Mouse (Mus musculus) mouse trophoblast stem cell (cell line): Measurements from ENCODE around the gene 4932414N04Rik.
"Not testable (repeated sequence)": the region's sequence is repeated elsewhere in the genome, so short reads cannot be mapped to it uniquely, and the experiment has no call there.

Experiments used
- in situ Hi-C, 2 experiments: fragments of 300-500 bp; cut with MseI, MboI; formaldehyde crosslinking; loops; 2 replicates in 1 of 2; 3 replicates in 1 of 2; pipeline ENCODE4 v1.15.1; 2025

The 4932414N04Rik gene

DNA sequence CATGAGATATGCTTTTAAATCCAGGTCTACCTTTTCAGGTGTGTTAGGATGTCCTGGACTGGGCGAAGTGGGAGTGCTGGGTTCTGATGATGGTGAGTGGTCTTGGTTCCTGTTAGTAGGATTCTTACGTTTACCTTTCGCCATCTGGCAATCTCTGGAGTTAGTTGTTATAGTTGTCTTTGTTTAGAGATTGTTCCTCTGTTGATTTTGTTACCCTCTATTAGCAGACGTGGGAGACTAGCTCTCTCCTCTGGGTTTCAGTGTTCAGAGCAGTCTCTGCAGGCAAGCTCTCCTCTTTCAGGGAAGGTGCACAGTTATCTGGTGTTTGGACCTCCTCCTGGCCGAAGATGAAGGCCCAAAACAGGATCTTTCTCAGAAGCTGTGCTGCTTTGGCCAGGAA, at the start of gene 4932414N04Rik:
Gene 4932414N04Rik (plus strand): TSS at position 301 of the 400 bp plus-strand sequence.
- in situ Hi-C loops: not testable (repeated sequence)

DNA sequence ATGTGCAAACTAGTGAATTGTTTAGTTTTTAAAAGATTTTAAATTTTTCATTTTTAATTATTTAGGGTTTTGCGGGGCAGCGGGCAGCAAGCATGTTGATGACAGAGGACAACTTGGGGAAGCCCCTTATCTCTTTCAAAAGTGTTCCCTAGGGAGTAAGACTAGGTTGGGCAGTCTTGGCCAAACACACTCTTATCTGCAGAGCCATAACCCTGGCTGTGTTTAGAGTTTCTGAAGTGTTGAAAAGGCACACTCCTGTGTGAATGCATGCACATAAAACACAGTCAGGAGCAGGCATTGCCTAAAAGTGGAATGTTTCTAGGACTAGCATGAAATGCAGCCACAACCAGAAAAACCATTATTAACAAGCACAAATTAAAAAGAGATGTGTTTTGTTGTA, 75.9 kb downstream of the 4932414N04Rik start:
- in situ Hi-C loops: no loop called here

DNA sequence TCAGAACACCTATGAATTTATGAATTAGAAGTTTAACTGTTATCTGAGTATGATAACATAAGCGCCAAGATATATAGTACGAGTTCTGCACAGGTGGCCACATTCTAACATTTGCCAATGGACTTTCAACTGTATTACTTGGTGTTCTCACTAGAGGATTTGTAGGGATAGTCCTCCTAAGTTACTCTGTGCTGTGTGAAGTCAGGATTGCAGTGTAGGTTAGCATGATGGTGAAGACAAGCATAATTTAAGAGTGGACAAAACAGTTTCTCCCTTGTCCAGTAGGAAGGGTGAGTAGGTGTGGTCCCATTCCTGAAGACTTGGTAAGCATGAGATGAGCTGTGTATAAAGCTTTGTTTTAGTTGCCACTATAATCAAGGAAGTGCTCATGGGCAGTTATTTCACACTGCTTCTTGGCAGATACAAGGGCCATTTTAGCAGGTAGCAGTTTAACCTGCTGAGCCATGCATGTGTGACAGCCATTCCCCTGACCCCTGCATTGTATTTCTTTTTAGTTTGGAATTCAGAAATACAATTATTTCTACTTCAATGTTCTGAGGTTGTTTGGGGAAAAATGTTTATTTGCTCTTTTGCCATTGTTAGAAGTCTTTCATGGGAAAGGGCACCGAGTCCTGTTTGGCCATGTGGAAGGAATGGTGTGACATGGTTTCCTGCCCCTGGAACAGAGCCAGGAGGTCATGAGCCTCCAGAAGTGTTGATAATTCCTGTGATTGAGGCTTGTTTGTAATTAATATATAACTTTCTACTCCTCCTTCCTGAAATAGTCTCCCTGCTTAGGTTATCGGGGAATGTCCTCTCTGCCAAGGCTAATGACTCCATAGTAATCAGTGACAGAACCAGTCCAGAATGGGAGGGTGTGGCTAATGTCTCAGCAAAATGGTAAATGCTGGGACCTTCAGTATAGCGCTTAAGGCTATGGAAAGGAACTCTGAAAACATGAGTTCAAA, 83.8 kb downstream of the 4932414N04Rik start:
- in situ Hi-C loops: no loop called here

DNA sequence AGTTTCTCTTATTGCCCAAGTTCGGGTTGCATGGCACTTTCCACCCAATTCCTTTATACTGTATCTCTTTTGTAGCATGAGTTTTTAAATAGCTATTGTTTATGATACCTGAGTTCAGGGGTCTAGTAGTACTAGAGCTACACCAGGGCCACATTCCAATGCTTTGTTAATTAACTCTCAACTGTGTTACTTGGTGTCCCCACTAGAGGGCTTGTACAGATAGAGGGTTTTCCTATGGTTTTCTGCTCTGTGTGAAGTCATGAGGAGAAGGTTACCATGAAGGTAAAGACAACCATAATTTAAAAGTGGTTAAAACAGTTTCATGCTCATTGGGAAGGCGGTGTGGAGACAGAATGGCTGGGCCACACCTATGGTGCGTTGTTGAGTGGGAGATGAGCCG, 88.3 kb downstream of the 4932414N04Rik start:
- in situ Hi-C loops: no loop called here

DNA sequence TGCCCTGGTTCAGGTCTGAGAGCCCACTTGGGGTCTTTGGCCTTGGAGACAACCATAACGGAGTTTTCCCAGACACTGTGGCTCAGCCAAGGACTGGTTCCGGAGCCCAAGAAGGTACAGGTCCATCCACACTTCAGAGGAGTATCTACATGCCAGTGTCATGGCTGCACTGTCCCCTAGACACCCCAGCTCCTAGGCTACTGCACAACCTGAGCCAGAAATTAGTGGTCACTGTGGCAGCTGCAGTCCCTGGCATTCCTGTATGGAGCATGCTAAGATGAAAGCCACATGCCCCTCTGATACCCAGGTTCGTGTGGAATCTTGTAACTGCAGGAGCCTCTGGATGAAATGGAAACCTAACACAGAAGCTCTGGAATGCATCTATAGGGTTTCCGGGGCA, 99.9 kb downstream of the 4932414N04Rik start:
- in situ Hi-C loops: loop anchor here (5.0 to 25.0 kb wide), 3 partner anchors 184 to 394 kb away; no protein-coding TSS in a partner anchor

DNA sequence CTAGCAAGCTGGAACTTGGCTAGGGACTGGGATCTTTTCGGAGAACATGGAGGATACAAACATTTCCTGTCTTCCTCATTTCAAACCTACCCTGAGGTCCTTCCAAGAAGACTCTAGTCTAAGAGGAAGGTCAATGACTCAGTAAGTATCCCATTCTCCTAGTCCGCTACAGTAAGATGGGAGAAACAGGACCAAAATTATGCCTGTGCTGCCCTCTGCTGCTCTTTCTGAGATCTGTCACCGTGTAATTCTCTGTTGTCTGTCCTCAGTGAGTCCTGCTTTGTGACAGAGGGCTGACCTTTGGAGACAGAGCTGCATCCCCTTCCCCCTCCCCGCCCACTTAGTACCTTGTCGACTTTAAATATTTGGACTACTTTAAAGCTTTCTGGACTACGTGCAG, 100.5 kb downstream of the 4932414N04Rik start:
- in situ Hi-C loops: loop anchor here (5.0 to 25.0 kb wide), 3 partner anchors 184 to 394 kb away; no protein-coding TSS in a partner anchor

DNA sequence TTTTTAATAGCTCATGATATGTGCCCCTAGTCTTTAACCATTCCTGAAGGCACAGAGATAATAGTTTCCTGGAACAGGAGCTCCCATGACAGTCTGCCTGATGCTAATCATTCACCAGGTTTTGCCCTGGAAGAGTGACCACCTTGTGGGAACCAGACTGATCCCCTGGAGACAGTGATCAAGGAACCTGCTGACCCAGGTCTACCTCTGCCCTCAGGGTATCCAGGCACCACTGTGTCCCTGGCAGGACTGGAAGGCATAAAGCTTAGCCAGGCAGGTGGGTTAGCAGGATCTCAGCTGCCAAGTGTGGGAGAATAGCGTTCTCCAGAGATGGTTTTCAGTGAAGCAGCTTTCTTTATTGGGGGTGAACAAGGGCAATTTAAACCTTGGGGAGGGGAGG, 109.1 kb downstream of the 4932414N04Rik start:
- in situ Hi-C loops: loop anchor here in 1 of 2 experiments (25.0 kb wide), 1 partner anchor 403 kb away; no protein-coding TSS in a partner anchor

DNA sequence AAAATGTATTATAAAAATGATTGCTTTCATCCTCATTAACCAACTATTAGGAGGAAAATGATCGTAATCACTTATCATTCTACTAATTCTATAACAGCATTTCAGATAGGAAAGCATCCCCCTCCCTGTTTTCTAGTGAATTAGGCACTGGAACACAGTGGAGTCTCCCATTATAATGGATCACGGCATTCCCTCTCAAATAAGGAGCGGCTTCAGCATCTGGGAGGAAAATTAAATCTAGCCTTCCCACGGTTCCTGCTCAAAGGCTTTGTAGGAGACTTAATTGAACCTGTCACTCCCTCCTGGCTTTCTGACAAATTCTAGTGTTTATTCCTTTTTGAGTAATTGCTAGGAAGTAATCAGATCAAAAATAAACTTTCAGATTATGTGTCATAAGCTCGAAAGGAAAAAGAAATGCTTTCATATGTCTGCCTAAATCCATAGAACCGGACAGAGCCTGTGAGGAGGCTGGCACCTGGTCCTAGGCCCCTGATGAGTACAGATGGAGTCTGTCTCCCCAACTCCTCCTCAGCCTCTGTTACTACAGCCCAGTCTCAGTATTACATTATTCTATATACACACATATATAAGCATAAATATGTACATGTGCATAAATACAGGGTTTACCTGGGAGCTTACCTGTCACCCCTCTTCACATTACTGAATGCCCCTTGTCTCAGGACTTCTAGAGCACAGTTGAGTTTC, 111.1 kb downstream of the 4932414N04Rik start:
- in situ Hi-C loops: loop anchor here in 1 of 2 experiments (25.0 kb wide), 1 partner anchor 405 kb away; no protein-coding TSS in a partner anchor

DNA sequence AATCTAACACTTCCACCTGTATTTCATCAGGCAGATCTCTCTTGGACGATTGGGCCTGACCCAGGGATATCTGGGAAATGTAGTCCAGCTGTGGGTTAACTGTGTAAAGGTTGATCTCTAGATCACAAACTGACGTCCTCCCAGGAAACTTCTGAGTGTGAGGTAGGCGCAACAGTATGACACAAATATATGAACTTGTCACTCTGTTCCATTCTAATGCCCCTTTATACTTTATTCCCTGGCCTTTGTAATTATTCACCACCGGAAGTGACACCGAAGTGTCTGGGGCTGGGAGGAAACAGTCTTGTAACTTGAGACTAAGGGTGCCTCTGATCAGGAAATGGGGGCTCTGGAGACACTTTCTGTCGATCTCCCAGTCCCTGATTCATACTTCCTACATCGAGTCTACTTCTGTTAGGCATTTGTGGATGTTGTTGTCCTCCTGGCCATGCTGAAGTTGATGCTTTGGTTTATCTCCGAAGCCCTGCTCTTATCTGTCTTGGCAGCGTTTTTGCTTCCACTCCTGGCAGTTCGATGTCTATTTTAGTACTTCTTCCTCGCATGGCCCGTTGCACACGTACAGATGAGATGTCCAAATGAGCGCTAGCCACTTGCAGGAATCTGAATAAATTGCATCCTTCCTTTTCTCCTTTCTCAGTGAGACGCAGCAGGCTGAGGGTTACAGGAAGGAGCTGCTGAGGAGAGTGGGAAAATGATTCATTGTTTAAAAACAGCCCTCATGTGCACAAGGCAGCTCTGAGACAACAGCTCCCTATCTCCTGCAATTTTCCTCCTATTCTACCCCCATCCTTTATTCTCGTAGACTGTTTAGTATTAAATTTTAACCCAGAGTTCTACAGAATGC, 126.2 kb downstream of the 4932414N04Rik start:
- in situ Hi-C loops: loop anchor here (10.0 to 25.0 kb wide), 4 partner anchors 262 to 655 kb away; no protein-coding TSS in a partner anchor

DNA sequence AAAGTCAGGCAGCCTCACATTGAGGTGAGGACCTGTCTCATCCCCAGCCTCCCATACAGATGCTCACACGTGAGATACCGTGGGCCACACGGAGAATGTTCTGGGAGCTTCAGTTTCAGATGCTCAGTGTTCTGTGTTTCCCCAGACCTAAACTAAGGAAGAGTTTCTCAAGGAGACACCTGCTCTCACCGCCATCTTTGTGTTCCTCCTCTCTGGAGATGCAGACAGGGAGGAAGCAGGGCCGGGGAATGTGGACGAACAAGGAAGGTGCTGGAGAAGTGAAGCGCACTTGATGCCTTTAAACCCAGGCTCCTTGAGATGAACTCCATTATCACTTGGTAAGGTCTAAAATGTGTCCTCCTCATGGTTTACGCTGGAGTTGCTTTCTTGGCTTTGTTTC, 127.4 kb downstream of the 4932414N04Rik start:
- in situ Hi-C loops: loop anchor here (10.0 to 25.0 kb wide), 4 partner anchors 261 to 654 kb away; no protein-coding TSS in a partner anchor

DNA sequence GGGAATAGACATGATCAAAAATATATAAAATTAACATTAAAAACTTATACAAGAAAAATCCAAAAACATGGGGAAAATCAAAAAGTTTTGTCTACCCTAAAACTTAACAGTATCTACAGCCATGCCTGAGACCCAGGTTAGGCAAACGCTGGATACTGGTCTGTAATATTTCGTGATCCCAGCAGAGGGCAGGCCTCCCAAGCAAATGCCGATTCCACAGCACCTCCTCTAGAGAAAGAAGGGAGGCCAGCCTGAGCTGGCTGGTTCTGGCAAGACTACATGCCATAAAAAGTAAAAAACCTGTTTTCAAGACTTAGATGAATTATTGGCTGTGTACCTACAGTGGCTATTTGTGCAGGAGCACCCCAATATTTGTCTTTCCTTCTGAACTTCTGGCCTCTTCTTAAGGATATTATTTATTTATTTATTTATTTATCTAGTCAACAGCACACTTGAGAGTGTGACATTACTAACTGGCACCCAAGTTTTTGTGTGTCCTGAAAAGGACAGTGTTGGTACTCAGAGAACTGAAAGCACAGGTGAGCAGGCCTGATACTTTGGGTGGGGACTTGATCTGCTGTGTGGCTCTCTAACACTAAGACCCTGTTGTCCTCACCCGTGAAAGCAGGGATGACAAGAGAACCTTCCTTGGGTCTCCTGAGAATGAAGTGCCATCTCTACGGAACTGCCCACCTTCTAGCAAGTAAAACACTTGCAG, 128.6 kb downstream of the 4932414N04Rik start:
- in situ Hi-C loops: loop anchor here (10.0 to 25.0 kb wide), 4 partner anchors 260 to 652 kb away; no protein-coding TSS in a partner anchor

DNA sequence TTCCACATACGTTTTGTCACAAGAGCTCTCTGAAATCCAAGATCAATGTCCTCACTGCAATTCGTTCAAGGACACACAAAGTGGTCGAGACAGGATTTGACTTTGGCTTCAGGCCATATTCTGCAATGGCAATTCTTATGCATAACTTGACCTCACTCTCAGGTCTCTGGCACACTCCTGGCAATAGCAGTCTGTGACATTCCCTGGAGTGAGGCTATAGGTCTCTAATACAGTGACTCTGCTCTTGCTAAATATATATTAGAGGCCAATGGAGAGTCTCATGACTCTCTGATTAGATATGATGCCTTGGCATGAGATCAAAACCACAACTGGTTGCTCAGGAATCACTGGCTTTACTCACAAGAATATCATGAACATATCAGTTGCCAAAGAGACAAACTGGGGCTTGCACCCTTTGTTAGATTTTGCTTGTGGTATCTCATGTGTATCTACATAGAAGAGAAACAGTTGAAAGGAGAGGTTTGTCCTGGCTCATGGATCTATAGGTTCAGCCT, 130.9 kb downstream of the 4932414N04Rik start:
- in situ Hi-C loops: loop anchor here (10.0 to 25.0 kb wide), 4 partner anchors 258 to 650 kb away; no protein-coding TSS in a partner anchor

DNA sequence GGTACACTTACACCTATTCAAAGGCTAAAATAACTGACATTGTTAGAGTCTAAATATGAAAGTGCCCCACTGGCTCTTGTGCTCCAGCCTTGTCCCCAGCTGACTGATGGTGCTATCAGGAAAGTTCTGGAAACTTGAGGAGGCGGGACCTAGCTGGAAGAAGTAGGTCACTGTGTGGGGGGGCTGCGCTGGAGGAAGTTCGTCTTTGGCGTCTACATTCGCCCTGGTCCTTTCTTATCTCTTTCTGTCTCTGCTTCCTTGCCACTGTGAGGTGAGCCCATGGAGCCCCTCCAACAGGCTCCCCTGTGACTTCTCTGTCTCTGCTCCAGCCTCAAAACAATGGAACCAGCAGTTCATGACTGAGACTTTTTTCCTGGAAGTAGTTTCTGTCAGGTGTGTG, 136.0 kb downstream of the 4932414N04Rik start:
- in situ Hi-C loops: loop anchor here in 1 of 2 experiments (25.0 kb wide), 1 partner anchor 645 kb away; no protein-coding TSS in a partner anchor

DNA sequence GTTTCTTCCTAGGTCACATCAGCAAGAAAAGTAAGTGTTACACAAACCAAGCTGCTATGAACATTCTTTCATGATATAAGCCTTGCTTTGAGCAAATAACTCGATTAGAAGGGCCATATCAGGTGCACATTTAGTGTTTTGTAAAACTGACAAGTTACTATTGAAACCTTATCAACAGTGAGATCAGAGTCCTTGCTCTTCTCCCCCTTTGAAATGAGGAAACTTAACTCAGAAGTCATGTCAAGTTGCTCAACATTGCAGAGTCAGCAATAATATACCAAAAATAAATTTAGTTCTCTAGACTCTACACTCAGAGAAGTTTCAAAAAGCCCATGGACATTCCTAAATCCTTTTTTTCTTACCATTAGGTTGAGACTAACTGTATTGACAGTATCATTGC, 137.2 kb downstream of the 4932414N04Rik start:
- in situ Hi-C loops: loop anchor here in 1 of 2 experiments (25.0 kb wide), 1 partner anchor 644 kb away; no protein-coding TSS in a partner anchor

DNA sequence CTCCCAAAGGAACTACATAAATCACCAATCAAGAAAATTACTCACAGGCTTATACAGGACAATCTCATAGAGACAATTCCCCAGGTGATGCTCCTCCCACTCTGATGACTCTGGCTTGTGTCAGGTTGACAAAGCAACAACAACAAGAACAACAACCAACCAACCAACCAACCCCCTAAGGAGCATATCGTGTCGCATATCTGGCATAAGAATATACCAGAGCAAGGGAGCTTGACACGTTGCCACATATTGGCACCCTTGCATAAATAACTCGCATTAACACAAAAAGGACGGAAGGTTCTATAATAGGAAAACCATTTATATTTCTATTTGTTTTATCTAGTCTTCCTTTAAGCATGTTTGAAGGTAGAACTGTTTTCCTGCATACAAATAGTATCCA, 137.9 kb downstream of the 4932414N04Rik start:
- in situ Hi-C loops: loop anchor here in 1 of 2 experiments (25.0 kb wide), 1 partner anchor 643 kb away; no protein-coding TSS in a partner anchor

DNA sequence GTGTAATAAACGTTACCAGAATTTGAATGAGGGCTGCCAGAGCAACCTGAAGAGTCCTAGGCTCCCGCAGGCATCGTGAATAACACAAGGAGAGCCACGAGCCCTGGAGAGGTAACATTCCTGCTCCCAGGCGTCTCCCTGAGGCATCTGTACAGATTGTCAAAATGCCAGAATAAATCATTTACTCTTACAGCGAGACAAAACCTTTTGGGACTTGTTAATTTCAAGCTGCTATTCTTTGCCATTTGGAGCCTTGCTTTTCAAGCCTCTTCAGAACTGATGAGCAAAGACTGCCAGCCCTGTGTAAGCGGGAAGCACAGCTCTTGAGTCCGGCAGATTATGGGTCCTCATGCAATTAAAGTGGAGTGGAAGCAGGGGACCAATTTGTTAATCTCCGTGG, 138.3 kb downstream of the 4932414N04Rik start:
- in situ Hi-C loops: loop anchor here in 1 of 2 experiments (25.0 kb wide), 1 partner anchor 643 kb away; no protein-coding TSS in a partner anchor

DNA sequence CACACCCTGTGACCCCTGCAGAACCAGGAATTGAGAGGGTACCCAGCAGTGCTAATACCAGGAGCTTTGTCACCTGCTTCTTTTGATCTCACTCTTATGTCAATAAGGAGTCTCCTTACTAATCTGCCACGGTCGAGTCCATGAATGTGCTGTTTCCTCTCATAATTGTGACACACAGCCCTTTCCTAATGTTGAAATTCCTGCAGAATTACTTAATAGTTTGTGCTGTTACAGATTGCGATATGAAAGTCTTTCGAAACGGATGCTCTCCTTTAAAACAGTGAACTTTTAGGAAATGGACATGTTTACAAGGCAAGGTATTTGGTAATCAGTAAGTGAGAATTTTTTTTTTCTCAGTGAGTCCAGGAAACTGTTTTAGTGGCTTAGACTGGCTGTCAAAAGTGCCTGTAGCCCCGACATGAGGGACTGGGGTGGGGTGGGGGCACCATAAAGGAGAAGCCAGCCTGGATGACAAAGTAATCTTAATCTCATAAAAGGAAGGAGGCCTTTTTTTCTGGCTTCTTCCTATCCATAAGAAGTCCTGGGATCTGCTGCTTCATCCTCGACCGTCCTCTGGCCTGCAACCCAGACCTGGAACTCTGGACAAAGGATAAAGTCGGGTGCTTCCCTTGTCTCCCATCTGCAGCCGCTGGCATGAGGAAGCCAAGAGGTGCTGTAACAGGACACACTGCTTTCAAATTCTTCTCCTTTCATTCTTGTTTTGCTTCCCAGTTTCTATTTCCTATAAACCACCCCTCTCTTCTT, 139.9 kb downstream of the 4932414N04Rik start:
- in situ Hi-C loops: loop anchor here in 1 of 2 experiments (25.0 kb wide), 1 partner anchor 641 kb away; no protein-coding TSS in a partner anchor

DNA sequence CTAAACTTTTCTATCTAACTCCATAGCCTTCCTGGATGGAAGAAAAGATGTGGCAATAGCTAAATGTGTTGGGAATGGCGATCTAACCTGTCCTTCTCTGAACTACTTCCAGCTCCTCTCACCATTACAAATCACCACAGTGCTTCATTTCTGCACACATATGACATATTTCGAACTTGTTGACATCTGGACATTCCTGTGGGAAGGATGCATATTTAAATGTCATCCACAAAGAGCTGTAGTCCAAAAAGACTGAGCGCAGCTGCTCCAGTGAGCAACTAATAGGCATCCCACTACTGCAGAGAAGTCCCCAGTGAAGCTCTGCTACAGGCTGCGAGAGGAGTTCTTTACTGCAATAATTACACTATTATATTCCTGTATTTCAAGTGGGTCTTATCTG, 140.8 kb downstream of the 4932414N04Rik start:
- in situ Hi-C loops: loop anchor here in 1 of 2 experiments (25.0 kb wide), 1 partner anchor 640 kb away; no protein-coding TSS in a partner anchor
